Mouse (Mus musculus) neutrophil, adult 5-6 weeks (primary cell): ENCODE results near the gene Itk. TPM values are rescaled to one million over a fixed set of nuclear protein-coding genes. Genes with fewer than 3 reads are reported as not detected.

Source experiments
- ATAC-seq: fragments of 151-379, 151-347 bp; 2 replicates; pipeline ENCODE4 v1.8.0; 2017; ENCODE audit warnings: mild to moderate bottlenecking, moderate TSS enrichment; ENCODE audit not compliant: insufficient number of reproducible peaks, poor library complexity, low FRiP score, severe bottlenecking; ENCODE audit errors: extremely low read depth
- total RNA-seq: library from RNA; stranded (forward); fragments of 200-1000 nt; gene quantifications from 2 replicates; pipeline ENCODE4 v1.2.3, GENCODE M21; 2017

Itk gene
- total RNA-seq, 1 experiment from 2014 or later = 28.7 TPM

DNA sequence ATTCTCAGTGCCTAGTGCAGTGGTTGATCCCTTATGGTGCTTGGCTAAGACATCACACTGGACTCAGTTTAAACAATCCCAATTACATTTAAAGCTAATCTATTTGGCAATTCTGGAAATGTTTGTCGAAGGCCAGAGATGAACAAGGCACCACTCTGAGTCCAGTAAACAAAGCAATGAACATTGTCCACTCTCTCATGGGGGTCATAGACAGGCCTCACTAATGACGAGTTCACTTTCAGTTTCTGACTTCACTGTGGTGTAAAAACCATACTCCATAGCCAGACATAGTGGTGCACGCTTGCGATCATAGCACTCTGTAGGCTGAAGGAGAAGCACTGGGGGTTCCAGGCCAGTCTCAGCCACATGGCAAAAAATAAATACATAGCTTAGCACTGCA lies 18.9 kb downstream of the Itk start:
- no peak for ATAC-seq

DNA sequence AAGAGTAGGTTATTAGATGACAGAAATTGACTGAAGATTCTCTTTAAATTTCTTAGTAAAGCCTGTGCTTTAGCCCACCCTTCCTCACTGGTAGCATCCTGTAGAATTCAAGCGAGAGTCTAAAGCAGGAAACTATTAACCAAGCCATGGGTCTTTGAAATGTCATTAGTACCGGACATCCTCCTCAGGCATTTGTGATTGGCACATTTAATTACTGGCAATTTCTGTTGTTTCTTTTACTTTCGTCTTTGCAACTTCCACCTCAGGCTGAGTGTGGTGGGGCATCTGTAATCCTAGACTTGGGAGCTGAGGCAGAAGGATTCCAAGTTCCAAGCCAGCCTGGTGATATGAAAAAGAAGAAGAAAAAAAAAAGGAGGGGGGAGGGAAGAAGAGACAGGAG lies 23.0 kb downstream of the Itk start:
- no peak for ATAC-seq

GRCm38 (mm10) chr11:46365744-46366143 lies 23.6 kb downstream of the Itk start:
- no peak for ATAC-seq

- ATAC-seq = no peak
These were observed 25.5 kb downstream of the Itk start for GRCm38 (mm10) chr11:46363864-46364263.

DNA sequence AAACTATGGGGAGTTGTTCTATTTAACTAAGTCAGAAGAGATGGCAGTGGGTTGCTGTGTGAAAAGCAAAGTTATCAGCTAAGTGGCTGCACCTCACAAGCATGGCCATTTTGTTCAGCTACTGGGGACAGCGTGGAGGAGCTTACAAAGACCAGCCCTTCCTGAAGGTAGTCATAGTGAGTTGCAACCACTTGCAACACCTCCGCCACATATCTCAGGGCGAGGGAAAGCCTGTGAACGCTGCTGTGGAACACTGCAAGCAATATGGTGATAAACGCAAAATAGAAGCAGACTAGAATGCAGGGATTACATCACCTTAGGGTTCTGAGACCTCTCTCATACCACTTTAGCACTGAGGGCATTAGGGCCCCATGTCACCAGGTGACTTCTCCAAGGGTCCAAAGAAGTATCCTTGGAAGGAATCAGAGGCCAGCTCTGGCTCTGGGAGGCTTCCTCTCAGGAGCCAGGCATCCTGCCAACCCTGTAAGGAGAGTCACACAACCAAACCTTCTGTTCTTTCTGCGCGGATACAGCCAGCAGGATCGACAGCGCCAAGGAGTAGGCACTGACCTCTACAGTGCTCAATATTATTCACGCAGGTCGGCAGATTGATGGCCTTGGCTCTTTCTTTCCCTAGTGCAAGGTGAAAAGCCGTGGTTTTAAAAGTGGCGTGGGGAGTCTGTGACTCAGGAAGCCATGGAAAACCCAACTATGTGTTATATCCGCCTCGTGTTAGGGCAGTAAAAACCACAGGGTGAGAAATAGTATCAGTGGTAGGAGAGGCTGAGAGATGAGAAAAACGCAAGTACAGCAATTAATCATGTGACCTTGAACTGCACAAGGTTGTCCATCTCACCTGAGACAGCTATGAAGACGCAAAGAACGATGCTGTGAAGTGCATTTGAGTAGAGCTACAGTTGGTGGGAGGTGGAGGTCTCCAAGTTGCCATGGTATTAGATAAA lies 27.0 kb downstream of the Itk start:
- ATAC-seq = no peak

DNA sequence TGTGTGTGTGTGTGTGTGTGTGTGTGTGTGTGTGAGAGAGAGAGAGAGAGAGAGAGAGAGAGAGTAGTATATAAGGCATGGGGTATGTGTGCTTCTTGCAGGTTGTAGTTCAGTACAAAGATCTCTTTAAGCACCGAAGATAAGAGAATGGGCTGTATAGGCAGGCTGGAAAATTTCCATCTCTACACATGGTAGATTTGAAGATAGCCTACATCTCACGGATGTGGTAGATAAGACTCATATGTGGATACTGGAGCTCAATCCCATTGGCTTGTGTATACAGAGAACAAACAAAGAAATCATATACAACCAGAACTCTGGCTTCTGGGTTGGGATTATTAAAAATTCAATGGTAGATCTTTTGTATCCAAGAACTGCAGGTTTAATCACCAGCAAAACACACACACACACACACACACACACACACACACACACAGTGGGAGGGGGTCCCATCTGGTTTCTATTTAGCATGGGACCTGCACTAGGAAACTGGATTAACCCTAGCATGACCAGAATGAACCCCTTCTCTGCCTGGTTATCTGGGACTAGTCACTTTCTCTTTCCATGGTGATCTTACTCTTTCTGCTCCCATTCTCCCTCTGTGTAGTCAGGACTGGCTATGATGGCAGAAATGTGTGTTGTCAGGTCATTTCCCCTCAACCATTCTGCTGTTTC lies 28.2 kb downstream of the Itk start:
- ATAC-seq = no peak

GRCm38 (mm10) chr11:46358369-46358768 lies 30.9 kb downstream of the Itk start:
- ATAC-seq = no peak

- no peak for ATAC-seq
These were observed 39.5 kb downstream of the Itk start for GRCm38 (mm10) chr11:46349681-46350410.

DNA sequence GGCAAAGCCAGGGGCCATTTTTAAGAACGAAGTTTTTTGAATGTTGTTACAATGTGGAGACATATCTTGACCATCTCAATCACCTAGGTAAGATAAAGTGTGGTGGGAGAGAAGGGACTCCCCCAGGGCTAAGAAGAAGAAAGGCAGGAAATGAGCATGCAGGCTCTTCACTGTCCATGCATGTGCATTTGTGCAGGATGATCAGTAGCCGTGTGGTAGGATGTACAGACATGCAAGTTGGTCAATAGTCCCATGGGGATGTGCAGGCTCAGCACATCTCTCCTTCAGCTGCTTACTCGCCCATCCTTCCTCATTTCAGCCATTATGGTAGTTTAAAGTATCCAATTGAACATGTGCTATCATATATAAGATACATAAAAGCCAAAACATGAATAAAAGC lies 40.9 kb downstream of the Itk start:
- no peak for ATAC-seq

GRCm38 (mm10) chr11:46347756-46348155 lies 41.6 kb downstream of the Itk start:
- no peak for ATAC-seq

DNA sequence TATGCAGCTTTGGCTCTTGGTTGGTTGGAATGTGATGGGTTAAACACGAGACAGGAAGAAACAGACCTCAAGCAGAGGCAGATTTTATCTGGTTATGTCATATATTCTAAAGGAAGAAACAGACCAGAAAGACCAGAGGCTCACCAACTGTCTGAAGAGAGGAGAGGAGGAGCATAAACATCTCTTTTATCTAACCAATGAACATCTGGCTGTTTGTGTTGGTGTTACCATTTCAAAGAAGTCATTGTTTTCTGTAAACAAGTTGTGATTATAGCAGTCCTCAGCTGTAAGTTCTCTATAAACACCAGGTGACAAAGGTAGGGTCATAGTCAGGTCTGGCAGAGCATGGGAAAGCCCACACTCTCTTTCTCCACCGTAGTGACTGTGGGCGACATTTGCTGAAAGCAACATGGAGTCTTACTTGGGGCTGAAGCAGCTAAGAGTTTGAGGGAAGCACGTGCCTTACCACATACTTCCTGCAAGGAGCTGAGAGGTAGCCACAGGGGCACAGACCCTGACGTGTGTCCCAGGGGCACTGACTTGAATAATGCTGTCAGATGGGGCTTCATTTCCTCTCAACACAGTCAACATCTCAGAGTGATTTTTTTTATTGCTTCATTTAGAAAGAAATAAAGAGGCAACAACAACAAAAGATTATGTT lies 45.3 kb downstream of the Itk start:
- peak; percentile 93 for ATAC-seq

DNA sequence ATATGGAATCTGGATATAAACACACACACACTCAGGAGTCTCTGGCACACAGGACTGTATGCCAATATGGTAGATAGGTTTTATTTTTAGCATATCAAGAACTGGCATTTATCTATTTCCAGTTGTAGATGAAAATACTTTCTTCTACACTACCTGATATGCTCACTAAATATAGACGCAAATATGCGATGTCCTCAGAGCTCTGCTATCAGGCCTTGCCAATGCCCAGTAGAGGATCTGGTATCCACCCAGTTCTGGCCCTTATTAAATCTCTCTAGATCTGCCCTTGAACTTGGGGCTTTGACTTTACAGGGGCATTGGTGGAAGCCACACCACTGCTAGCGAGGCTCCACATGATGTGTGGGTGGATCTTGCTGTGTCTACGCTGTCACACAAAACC lies 47.4 kb downstream of the Itk start:
- ATAC-seq = no peak

- ATAC-seq = no peak
These were observed 53.3 kb downstream of the Itk start for GRCm38 (mm10) chr11:46336020-46336419.

- ATAC-seq = no peak
These were observed 57.1 kb downstream of the Itk start for GRCm38 (mm10) chr11:46332217-46332616.

- ATAC-seq = peak; percentile 87
These were observed 62.9 kb downstream of the Itk start for GRCm38 (mm10) chr11:46326271-46327015.

DNA sequence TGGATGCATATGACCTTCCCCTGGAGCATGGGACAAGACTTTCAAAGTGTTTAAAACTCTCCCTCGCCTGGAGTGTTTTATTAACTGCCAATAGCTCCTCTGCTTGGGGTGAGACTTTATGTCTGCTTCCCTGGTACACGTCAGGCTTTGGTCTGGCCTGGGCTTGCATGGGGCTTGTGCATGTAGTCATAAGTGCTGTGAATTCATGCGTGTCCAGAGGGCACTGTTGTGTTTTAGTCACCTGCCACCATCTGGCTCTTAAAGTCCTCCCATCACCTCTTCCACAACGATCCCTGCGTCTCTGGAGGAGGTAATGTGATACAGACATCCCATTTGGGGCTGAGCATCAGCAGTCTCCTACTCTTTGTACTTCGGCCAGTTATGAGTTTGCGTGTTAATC lies 67.8 kb downstream of the Itk start:
- ATAC-seq = no peak

GRCm38 (mm10) chr11:46314534-46314933 lies 74.8 kb downstream of the Itk start:
- ATAC-seq = peak; percentile 71

DNA sequence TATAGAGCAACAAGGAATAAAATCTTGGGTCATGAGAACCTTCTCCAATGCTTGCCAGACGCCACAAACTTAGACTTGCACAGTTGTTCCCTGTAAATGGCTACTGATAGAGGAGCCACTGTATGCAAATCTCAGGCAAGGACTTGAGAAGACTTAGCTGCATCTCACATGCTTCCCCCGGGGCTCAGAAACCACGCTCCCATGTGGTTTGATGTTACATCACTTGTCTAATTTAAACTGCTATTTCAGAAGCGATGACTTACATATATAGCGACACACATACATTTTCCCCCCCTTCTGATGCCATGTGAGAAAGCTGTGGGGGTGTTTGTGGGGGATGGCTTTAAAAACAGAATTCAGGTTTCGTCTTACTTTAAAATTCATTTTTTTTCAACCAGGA lies 75.5 kb downstream of the Itk start:
- ATAC-seq = peak; percentile 51; the same call in 1 of the 2 replicates
